Mouse (Mus musculus): Measurements from ENCODE around the gene Agpat2. TPM values are rescaled to one million over a fixed set of nuclear protein-coding genes. Genes with fewer than 3 reads are reported as not detected.

The Agpat2 gene
- polyA plus RNA-seq, 1 experiment from 2014 or later = 18.4 TPM

MicroRNAs encoded within 50 kb of the gene (microRNA counts, 519-probe panel; counts per million panel counts)
- microRNA mmu-miR-126-3p (8,634 counts per million, percentile 100 among the panel's probes with 10 or more counts), microRNA mmu-miR-126-5p (5,522 counts per million, percentile 66 among the panel's probes with 10 or more counts)

Small RNA genes lying within 50 kb of the gene (microRNA-seq; reads per million reads assigned to microRNA genes)
- gene Mir126a (1.9 reads per million), gene Mir126b (not detected)

Other genes starting within 250 kb of the Agpat2 start
- 0.56 and 0.58 TPM in 2 replicates for gene Card9, start 243.5 kb downstream of the Agpat2 start, polyA plus RNA-seq (2016; fragmentation: Nextera tagmentation; extraction: Ambion mirVana)
- 20.4 and 23.5 TPM in 2 replicates for gene Snapc4, start 223.8 kb downstream of the Agpat2 start, polyA plus RNA-seq (2016; fragmentation: Nextera tagmentation; extraction: Ambion mirVana)
- gene Entr1, start 215.1 kb downstream of the Agpat2 start, polyA plus RNA-seq (2016; fragmentation: Nextera tagmentation; extraction: Ambion mirVana) = 91.7 and 95.5 TPM in 2 replicates
- gene Pmpca, start 215.1 kb downstream of the Agpat2 start, polyA plus RNA-seq (2016; fragmentation: Nextera tagmentation; extraction: Ambion mirVana) = 142 and 145 TPM in 2 replicates
- 17.7 and 19.1 TPM in 2 replicates for gene Inpp5e, start 195.2 kb downstream of the Agpat2 start, polyA plus RNA-seq (2016; fragmentation: Nextera tagmentation; extraction: Ambion mirVana)
- gene Sec16a, start 159.2 kb downstream of the Agpat2 start, polyA plus RNA-seq (2016; fragmentation: Nextera tagmentation; extraction: Ambion mirVana) = 22.6 and 24.5 TPM in 2 replicates
- 20.4 TPM in 2 replicates for gene Notch1, start 87.8 kb downstream of the Agpat2 start, polyA plus RNA-seq (2016; fragmentation: Nextera tagmentation; extraction: Ambion mirVana)
- 139 and 146 TPM in 2 replicates for gene Egfl7, start 24.4 kb downstream of the Agpat2 start, polyA plus RNA-seq (2016; fragmentation: Nextera tagmentation; extraction: Ambion mirVana)
- 0.28 TPM in 1 of 2 replicates, not detected in the other for gene Gm20532, start 17.8 kb downstream of the Agpat2 start, polyA plus RNA-seq (2016; fragmentation: Nextera tagmentation; extraction: Ambion mirVana)
- gene Fam69b, start 24.0 kb upstream of the Agpat2 start, polyA plus RNA-seq (2016; fragmentation: Nextera tagmentation; extraction: Ambion mirVana) = 16.4 and 17.3 TPM in 2 replicates
- gene Lcn4, start 66.9 kb upstream of the Agpat2 start, polyA plus RNA-seq (2016; fragmentation: Nextera tagmentation; extraction: Ambion mirVana) = not detected in 2 replicates